Mouse (Mus musculus) liver, embryonic 14.5 days (tissue): ENCODE results near the gene Casp7.

Source experiments
- CTCF ChIP-seq: IDR thresholded peaks from 2 replicates; pipeline ENCODE4 v1.5.1; 2016; ENCODE audit warnings: antibody characterized with exemption, low read depth, control low read depth
- EP300 ChIP-seq: IDR thresholded peaks from 2 replicates; pipeline ENCODE4 v1.6.1; 2016; ENCODE audit warnings: antibody characterized with exemption, low read depth

- no peak for TF ChIP-seq EP300
- no peak for TF ChIP-seq CTCF
Measured at GRCm38 (mm10) chr19:56425492-56425891, 28.6 kb downstream of the Casp7 start.
